Comparison of ENCODE assay signal across 18 mouse cellular contexts in the genomic region with DNA sequence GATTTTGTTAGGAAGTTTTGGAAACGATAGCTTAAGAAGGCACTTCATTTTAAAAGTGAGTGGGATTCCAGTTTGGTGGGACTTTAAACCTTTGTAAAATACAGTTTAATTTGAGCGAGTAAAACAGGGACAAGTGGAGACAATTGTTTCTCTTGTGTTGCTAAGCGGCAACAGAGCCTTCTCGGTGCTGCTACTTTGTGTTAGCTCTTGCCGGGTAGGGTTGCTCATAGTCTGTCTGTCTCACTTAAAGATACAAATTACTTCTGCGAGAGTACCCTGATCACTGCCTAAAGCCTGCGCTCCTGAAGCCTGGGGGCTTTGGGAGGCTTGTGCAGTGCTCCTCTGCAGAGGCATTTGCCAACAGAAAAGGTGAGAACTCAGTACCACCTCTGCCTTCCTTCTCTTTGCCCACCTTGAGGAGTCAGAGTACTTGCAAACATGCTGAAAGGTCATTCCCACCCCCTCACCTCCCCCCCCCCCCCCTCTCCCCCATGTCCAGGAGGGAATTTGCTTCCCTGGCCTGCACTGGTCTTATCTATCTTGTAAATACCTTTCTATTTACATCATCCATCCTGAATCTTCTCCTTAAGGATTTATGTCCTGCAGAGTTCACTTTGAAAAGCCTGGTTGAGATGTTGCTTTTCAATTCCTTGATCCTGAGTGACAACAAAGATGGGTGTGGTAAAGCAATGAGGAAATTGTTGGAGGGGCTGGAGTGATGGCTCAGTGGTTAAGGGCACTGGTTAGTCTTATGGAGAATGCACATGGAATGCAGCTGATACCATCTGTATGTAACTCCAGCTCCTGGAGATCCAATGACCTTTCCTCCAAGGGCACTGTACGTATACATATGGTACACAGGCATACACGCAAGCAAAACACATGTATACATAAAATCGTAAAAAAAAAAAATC. TPM values are rescaled to one million over a fixed set of nuclear protein-coding genes. Genes with fewer than 3 reads are reported as not detected.
A peak's percentile ranks its signal among the peaks of the same experiment; 100 is the strongest.
DNase-seq lines count a peak whose midpoint lies in the region; ATAC-seq and TF ChIP-seq lines count a peak whose summit lies in the region.
"Had no signal": no experiment of that assay in that cellular context is flagged by ENCODE, and none has a peak within 500 bp of the region (broad histone marks: within the 10 kb centered on the region; RNA-seq: fewer than 3 reads in every experiment).

No protein-coding gene starts in this region.

- no peaks in the 10 kb centered on the region for H3K27me3 ChIP-seq in heart, embryonic 13.5 days (replicated peaks)
- H3K27me3 ChIP-seq in kidney, postnatal 0 days (ENCODE audit: insufficient read depth, low read length) = no peaks in the 10 kb centered on the region
- no peaks in the 10 kb centered on the region for H3K27me3 ChIP-seq in stomach, embryonic 16.5 days (ENCODE audit: control insufficient read depth, insufficient read depth, low read length)
- no peaks in the 10 kb centered on the region for H3K27me3 ChIP-seq in forebrain, embryonic 12.5 days
- H3K27me3 ChIP-seq: midbrain, embryonic 12.5 days had no signal

- peaks cover 47% of the 10 kb centered on the region for H3K4me1 ChIP-seq in heart, embryonic 13.5 days
- H3K4me1 ChIP-seq in kidney, postnatal 0 days (replicated peaks; ENCODE audit: insufficient read depth, low read length) = peaks cover 14% of the 10 kb centered on the region
- peaks cover 25% of the 10 kb centered on the region for H3K4me1 ChIP-seq in stomach, embryonic 16.5 days (ENCODE audit: control insufficient read depth, insufficient read depth, low read length)
- peaks cover 5% of the 10 kb centered on the region; the same call in 1 of the 2 replicates for H3K4me1 ChIP-seq in forebrain, embryonic 12.5 days

- ATAC-seq in heart, embryonic 13.5 days (ENCODE audit: extremely low read depth, insufficient number of reproducible peaks, low FRiP score, low TSS enrichment) = no peak; the same call in 1 of the 2 replicates
- ATAC-seq in kidney, postnatal 0 days (replicated peaks; ENCODE audit: low FRiP score, low read depth) = peak; percentile 64; the same call in 1 of the 2 replicates
- no peak for ATAC-seq in stomach, embryonic 16.5 days (ENCODE audit: insufficient read depth, low FRiP score)
- ATAC-seq in forebrain, embryonic 12.5 days (ENCODE audit: low FRiP score) = no peak
- ATAC-seq: activated CD4-positive, CD25-positive, alpha-beta regulatory T cell, adult 4 months had no signal

- H3K9me3 ChIP-seq in heart, embryonic 13.5 days = no peaks in the 10 kb centered on the region
- H3K9me3 ChIP-seq in kidney, postnatal 0 days (replicated peaks; ENCODE audit: low read length) = no peaks in the 10 kb centered on the region
- H3K9me3 ChIP-seq in stomach, embryonic 16.5 days (replicated peaks; ENCODE audit: control insufficient read depth, low read length) = no peaks in the 10 kb centered on the region
- H3K9me3 ChIP-seq in forebrain, embryonic 12.5 days = no peaks in the 10 kb centered on the region
- H3K9me3 ChIP-seq: midbrain, embryonic 12.5 days had no signal

- H3K9ac ChIP-seq in heart, embryonic 13.5 days = peak overlapping the region; percentile 64
- no peak overlapping the region for H3K9ac ChIP-seq in kidney, postnatal 0 days (ENCODE audit: low read depth, low read length)
- peak overlapping the region; percentile 29; the same call in 1 of the 2 replicates for H3K9ac ChIP-seq in stomach, embryonic 16.5 days (ENCODE audit: low read length)
- H3K9ac ChIP-seq in forebrain, embryonic 12.5 days = no peak overlapping the region
- H3K9ac ChIP-seq: hindbrain, embryonic 14.5 days; midbrain, embryonic 12.5 days had no signal

- TF ChIP-seq CTCF in kidney, postnatal 0 days (IDR thresholded peaks at IDR 0.05; ENCODE audit: low read depth) = no peak

- 35% methylated on average over 10 of the region's 10 CpGs for WGBS in heart, embryonic 13.5 days
- WGBS in kidney, postnatal 0 days = 64% methylated on average over 10 of the region's 10 CpGs
- WGBS in stomach, embryonic 16.5 days = 41% methylated on average over 10 of the region's 10 CpGs
- 53% methylated on average over 10 of the region's 10 CpGs for WGBS in forebrain, embryonic 12.5 days

- peak overlapping the region; percentile 73 for H3K27ac ChIP-seq in heart, embryonic 13.5 days (replicated peaks)
- no peak overlapping the region; the same call in 1 of the 2 replicates for H3K27ac ChIP-seq in kidney, postnatal 0 days
- H3K27ac ChIP-seq in stomach, embryonic 16.5 days (ENCODE audit: low read length) = no peak overlapping the region; the same call in 1 of the 2 replicates
- no peak overlapping the region for H3K27ac ChIP-seq in forebrain, embryonic 12.5 days
- H3K27ac ChIP-seq: hindbrain, embryonic 14.5 days; midbrain, embryonic 12.5 days had no signal

- H3K4me2 ChIP-seq in heart, embryonic 13.5 days = peak overlapping the region; percentile 36
- H3K4me2 ChIP-seq in kidney, postnatal 0 days (ENCODE audit: low read length) = no peak overlapping the region
- no peak overlapping the region for H3K4me2 ChIP-seq in stomach, embryonic 16.5 days (ENCODE audit: low read depth, low read length)
- H3K4me2 ChIP-seq in forebrain, embryonic 12.5 days = no peak overlapping the region
- H3K4me2 ChIP-seq: hindbrain, embryonic 14.5 days; midbrain, embryonic 12.5 days had no signal

- intact Hi-C loops in heart, postnatal 10 days (cut with DNase I) = loop anchor here (5.0 kb wide), 1 partner anchor 71 kb away; no protein-coding TSS in a partner anchor

- no peak overlapping the region for H3K4me3 ChIP-seq in heart, embryonic 13.5 days
- H3K4me3 ChIP-seq in kidney, postnatal 0 days (replicated peaks; ENCODE audit: low read depth, low read length) = no peak overlapping the region
- H3K4me3 ChIP-seq in stomach, embryonic 16.5 days (replicated peaks; ENCODE audit: low read length) = no peak overlapping the region
- no peak overlapping the region for H3K4me3 ChIP-seq in forebrain, embryonic 12.5 days (replicated peaks)
- H3K4me3 ChIP-seq: midbrain, embryonic 12.5 days; myocyte had no signal

- H3K36me3 ChIP-seq in heart, embryonic 13.5 days = no peaks in the 10 kb centered on the region
- H3K36me3 ChIP-seq in kidney, postnatal 0 days (ENCODE audit: insufficient read depth, low read length) = no peaks in the 10 kb centered on the region
- no peaks in the 10 kb centered on the region for H3K36me3 ChIP-seq in stomach, embryonic 16.5 days (ENCODE audit: control insufficient read depth, insufficient read depth, low read length)
- no peaks in the 10 kb centered on the region for H3K36me3 ChIP-seq in forebrain, embryonic 12.5 days (replicated peaks)
- H3K36me3 ChIP-seq: midbrain, embryonic 12.5 days had no signal

- no peak for DNase-seq in heart, postnatal 10 days
- DNase-seq in kidney, postnatal 0 days (ENCODE audit: low spot score) = no peak
- DNase-seq in kidney, postnatal 36 days = no peak
- peak; percentile 81 for DNase-seq in ZHBTc4 (ENCODE audit: low read depth, low spot score)
- DNase-seq: adrenal gland, postnatal 36 days; cerebellum, adult 9-11 months; gastrocnemius, postnatal 25 days; kidney, postnatal 10 days; liver; lung, adult 2 months; lung, postnatal 4 days had no signal

RNA-seq across cellular contexts. Expression of gene Slc44a1, which starts 13.0 kb away (rescaled TPM):
- 17.0 and 17.1 TPM in 2 replicates for polyA plus RNA-seq in heart, embryonic 13.5 days (2015; fragmentation: Nextera tagmentation; extraction: Ambion mirVana)
- total RNA-seq in heart, postnatal 10 days (2021) = 10 to 100 TPM; 51.4 to 53.0 TPM
- 43.4 and 44.1 TPM in 2 replicates for polyA plus RNA-seq in kidney, postnatal 0 days (2015; fragmentation: Nextera tagmentation; extraction: Ambion mirVana)
- polyA plus RNA-seq in stomach, embryonic 16.5 days (2015; fragmentation: Nextera tagmentation; extraction: Ambion mirVana) = 16.7 and 17.2 TPM in 2 replicates
- polyA plus RNA-seq in forebrain, embryonic 12.5 days (2016; fragmentation: Nextera tagmentation; extraction: Ambion mirVana) = 18.0 and 19.1 TPM in 2 replicates

Comparison
In these comparisons a context has a peak if more than half of its experiments do, and no peak if none do; other contexts are left out.
1. H3K9ac ChIP-seq: peak in heart, embryonic 13.5 days (single experiment) and stomach, embryonic 16.5 days (single experiment); none in kidney, postnatal 0 days (single experiment) and forebrain, embryonic 12.5 days (single experiment).